In genomic region chr5:76413886-76414285, GRCm38 (mm10) we compare ENCODE assay signal across 13 mouse cellular contexts. TPM values are rescaled to one million over a fixed set of nuclear protein-coding genes. Genes with fewer than 3 reads are reported as not detected.
A peak's percentile ranks its signal among the peaks of the same experiment; 100 is the strongest.
DNase-seq lines count a peak whose midpoint lies in the region; ATAC-seq and TF ChIP-seq lines count a peak whose summit lies in the region.
"Had no signal": no experiment of that assay in that cellular context is flagged by ENCODE, and none has a peak within 500 bp of the region (broad histone marks: within the 10 kb centered on the region; RNA-seq: fewer than 3 reads in every experiment).

No protein-coding gene starts in this region.

- no peak overlapping the region for H3K4me2 ChIP-seq in intestine, postnatal 0 days (replicated peaks; ENCODE audit: low read depth)
- H3K4me2 ChIP-seq in intestine, embryonic 16.5 days (ENCODE audit: low read depth, low read length): no peak overlapping the region
- no peak overlapping the region for H3K4me2 ChIP-seq in embryonic facial prominence, embryonic 14.5 days (ENCODE audit: low read depth, low read length)
- H3K4me2 ChIP-seq: kidney, embryonic 15.5 days; limb, embryonic 13.5 days; midbrain, embryonic 11.5 days had no signal

- no peaks in the 10 kb centered on the region for H3K9me3 ChIP-seq in intestine, postnatal 0 days (ENCODE audit: control insufficient read depth)
- no peaks in the 10 kb centered on the region for H3K9me3 ChIP-seq in intestine, embryonic 16.5 days (ENCODE audit: control insufficient read depth, low read length)
- H3K9me3 ChIP-seq in embryonic facial prominence, embryonic 14.5 days (ENCODE audit: control insufficient read depth, low read length): no peaks in the 10 kb centered on the region
- H3K9me3 ChIP-seq: kidney, embryonic 15.5 days; limb, embryonic 13.5 days had no signal

- H3K4me1 ChIP-seq in intestine, postnatal 0 days (replicated peaks; ENCODE audit: control insufficient read depth, insufficient read depth, low read length): no peaks in the 10 kb centered on the region
- no peaks in the 10 kb centered on the region for H3K4me1 ChIP-seq in intestine, embryonic 16.5 days (ENCODE audit: control insufficient read depth, insufficient read depth, low read length)
- no peaks in the 10 kb centered on the region for H3K4me1 ChIP-seq in embryonic facial prominence, embryonic 14.5 days (ENCODE audit: control insufficient read depth, insufficient read depth, low read length)
- H3K4me1 ChIP-seq: limb, embryonic 13.5 days had no signal

- ATAC-seq in intestine, postnatal 0 days: no peak
- ATAC-seq in intestine, embryonic 16.5 days: no peak
- ATAC-seq in embryonic facial prominence, embryonic 14.5 days (ENCODE audit: low read depth): no peak
- no peak for ATAC-seq in frontal cortex, adult (ENCODE audit: low TSS enrichment)
- ATAC-seq: forebrain, embryonic 16.5 days had no signal

- H3K4me3 ChIP-seq in intestine, postnatal 0 days (ENCODE audit: low read depth, low read length): no peak overlapping the region
- H3K4me3 ChIP-seq in intestine, embryonic 16.5 days (ENCODE audit: low read length): no peak overlapping the region
- no peak overlapping the region for H3K4me3 ChIP-seq in embryonic facial prominence, embryonic 14.5 days (ENCODE audit: low read depth, low read length)
- H3K4me3 ChIP-seq: kidney, embryonic 15.5 days; limb, embryonic 13.5 days had no signal

- H3K27me3 ChIP-seq in intestine, postnatal 0 days (replicated peaks; ENCODE audit: control insufficient read depth, insufficient read depth, low read length): no peaks in the 10 kb centered on the region
- no peaks in the 10 kb centered on the region for H3K27me3 ChIP-seq in intestine, embryonic 16.5 days (replicated peaks; ENCODE audit: control insufficient read depth, insufficient read depth, low read length)
- no peaks in the 10 kb centered on the region for H3K27me3 ChIP-seq in embryonic facial prominence, embryonic 14.5 days (replicated peaks; ENCODE audit: control insufficient read depth, insufficient read depth, low read length)
- H3K27me3 ChIP-seq: kidney, embryonic 15.5 days; limb, embryonic 13.5 days had no signal

- H3K9ac ChIP-seq in intestine, postnatal 0 days (ENCODE audit: low read depth, low read length): no peak overlapping the region
- no peak overlapping the region for H3K9ac ChIP-seq in intestine, embryonic 16.5 days (ENCODE audit: low read depth, low read length)
- H3K9ac ChIP-seq in embryonic facial prominence, embryonic 14.5 days (ENCODE audit: low read depth, low read length): no peak overlapping the region
- H3K9ac ChIP-seq: kidney, embryonic 15.5 days; limb, embryonic 13.5 days had no signal

- no peak overlapping the region for H3K27ac ChIP-seq in intestine, postnatal 0 days (ENCODE audit: low read depth, low read length)
- no peak overlapping the region for H3K27ac ChIP-seq in intestine, embryonic 16.5 days (ENCODE audit: low read length)
- H3K27ac ChIP-seq in embryonic facial prominence, embryonic 14.5 days (replicated peaks; ENCODE audit: low read depth, low read length): no peak overlapping the region
- H3K27ac ChIP-seq: kidney, embryonic 15.5 days; limb, embryonic 13.5 days had no signal

- 88% methylated on average over 3 of the region's 3 CpGs for WGBS in intestine, postnatal 0 days
- WGBS in intestine, embryonic 16.5 days: 87% methylated on average over 3 of the region's 3 CpGs
- WGBS in embryonic facial prominence, embryonic 14.5 days: 85% methylated on average over 3 of the region's 3 CpGs

- peak; percentile 1 for DNase-seq in cerebellum, adult 8-10 months
- DNase-seq in cerebellum, adult 11 months: no peak
- DNase-seq in 3T3-L1 (ENCODE audit: low read depth, low spot score): peak; percentile 68
- peak; percentile 14 for DNase-seq in embryonic facial prominence, embryonic 14.5 days (ENCODE audit: low spot score)
- DNase-seq in spleen, adult 18-20 months: no peak
- DNase-seq: adrenal gland, adult 8-10 months had no signal

- no peaks in the 10 kb centered on the region for H3K36me3 ChIP-seq in intestine, postnatal 0 days (ENCODE audit: control insufficient read depth, insufficient read depth)
- H3K36me3 ChIP-seq in intestine, embryonic 16.5 days (ENCODE audit: control insufficient read depth, insufficient read depth, low read length): no peaks in the 10 kb centered on the region
- H3K36me3 ChIP-seq in embryonic facial prominence, embryonic 14.5 days (ENCODE audit: control insufficient read depth, insufficient read depth, low read length): no peaks in the 10 kb centered on the region
- H3K36me3 ChIP-seq: kidney, embryonic 15.5 days; limb, embryonic 13.5 days had no signal

- peak; percentile 74 for TF ChIP-seq CTCF in intestine, postnatal 0 days (IDR thresholded peaks at IDR 0.05; ENCODE audit: low read depth)

RNA-seq across cellular contexts. Expression of gene Nmu, which starts 50.3 kb away (rescaled TPM):
- 5.8 and 7.3 TPM in 2 replicates for polyA plus RNA-seq in intestine, postnatal 0 days (2015; fragmentation: Nextera tagmentation; extraction: Ambion mirVana)
- polyA plus RNA-seq in intestine, embryonic 16.5 days (2015; fragmentation: Nextera tagmentation; extraction: Ambion mirVana): 0.27 and 0.34 TPM in 2 replicates
- polyA plus RNA-seq in embryonic facial prominence, embryonic 14.5 days (2014; fragmentation: Nextera tagmentation; extraction: Ambion mirVana): not detected in 2 replicates
- polyA plus RNA-seq: forebrain, embryonic 16.5 days; kidney, embryonic 15.5 days had no signal

Comparison
In these comparisons a context has a peak if more than half of its experiments do, and no peak if none do; other contexts are left out.
1. DNase-seq: peak in cerebellum, adult 8-10 months (single experiment), 3T3-L1 (single experiment) and embryonic facial prominence, embryonic 14.5 days (single experiment); none in cerebellum, adult 11 months (single experiment) and spleen, adult 18-20 months (0 of 2).